Mouse (Mus musculus) megakaryocyte, adult 5-6 weeks (primary cell): ENCODE measurements around the gene Qsox2. TPM values are rescaled to one million over a fixed set of nuclear protein-coding genes. Genes with fewer than 3 reads are reported as not detected.

Source experiments
- ATAC-seq: 2 replicates; pipeline ENCODE4 v1.8.0; 2016; ENCODE audit warnings: mild to moderate bottlenecking, inconsistent platforms; ENCODE audit not compliant: poor library complexity, severe bottlenecking
- total RNA-seq, 2 experiments: library from RNA; stranded (forward) in 1 of 2; stranded (reverse) in 1 of 2; fragments of 153-499, 151-499 nt in 1 of 2; fragments of 221-1000, 200-1000 nt in 1 of 2; gene quantifications; 2 replicates each; pipeline versions ENCODE4 v1.2.3 to v1.2.4; 2015 to 2017

Gene Qsox2
- total RNA-seq (2015): 3.5 and 4.7 TPM in 2 replicates
- total RNA-seq (2017): 1.9 and 2.5 TPM in 2 replicates

- ATAC-seq: peak; percentile 94
Measured at GRCm38 (mm10) chr2:26237290-26237782, at the start of gene Qsox2. Gene Qsox2 (minus strand): TSS chr2:26237525.

GRCm38 (mm10) chr2:26286391-26286790 is 49.1 kb upstream of the Qsox2 start:
- ATAC-seq: no peak

DNA sequence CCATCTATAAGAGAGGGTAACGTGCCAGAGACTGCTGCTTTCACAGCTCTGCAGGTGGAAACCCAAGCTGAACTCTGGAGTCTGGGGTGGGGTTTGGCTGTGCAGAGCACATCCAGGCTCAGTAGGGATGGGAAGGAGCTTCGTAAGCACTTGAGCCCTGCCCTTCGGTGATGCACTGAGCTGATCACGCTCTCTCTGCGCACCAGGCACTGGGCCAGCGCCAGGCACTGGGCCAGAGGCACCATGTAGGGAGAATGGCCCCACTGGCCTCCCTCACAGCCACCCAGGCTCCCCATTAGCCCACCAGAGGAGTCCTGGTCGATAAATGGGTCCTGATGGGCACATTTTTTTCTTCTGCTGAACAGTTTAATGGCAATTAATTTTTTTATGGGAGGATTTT is 48.5 kb upstream of the Qsox2 start:
- no peak for ATAC-seq

DNA sequence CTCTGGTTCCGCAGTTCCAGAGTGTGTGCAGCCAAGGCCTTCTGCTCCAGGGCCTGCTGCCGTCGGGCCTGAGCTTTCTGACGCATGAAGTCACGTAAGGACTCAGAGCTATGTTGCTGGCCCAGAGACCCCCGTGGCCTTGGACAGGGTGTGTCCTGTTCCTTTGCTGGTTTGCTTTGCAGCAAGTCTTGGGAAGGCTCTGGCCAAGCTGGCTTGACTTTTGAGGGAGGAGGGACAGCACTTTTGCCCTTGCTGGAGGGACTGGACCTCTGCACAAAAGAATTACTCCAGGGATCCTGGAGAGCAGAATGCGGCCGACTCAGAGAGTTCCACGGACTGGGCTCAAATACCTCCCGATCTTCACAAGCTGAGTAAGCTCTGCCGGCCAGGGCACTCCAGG is 43.3 kb upstream of the Qsox2 start:
- no peak for ATAC-seq

DNA sequence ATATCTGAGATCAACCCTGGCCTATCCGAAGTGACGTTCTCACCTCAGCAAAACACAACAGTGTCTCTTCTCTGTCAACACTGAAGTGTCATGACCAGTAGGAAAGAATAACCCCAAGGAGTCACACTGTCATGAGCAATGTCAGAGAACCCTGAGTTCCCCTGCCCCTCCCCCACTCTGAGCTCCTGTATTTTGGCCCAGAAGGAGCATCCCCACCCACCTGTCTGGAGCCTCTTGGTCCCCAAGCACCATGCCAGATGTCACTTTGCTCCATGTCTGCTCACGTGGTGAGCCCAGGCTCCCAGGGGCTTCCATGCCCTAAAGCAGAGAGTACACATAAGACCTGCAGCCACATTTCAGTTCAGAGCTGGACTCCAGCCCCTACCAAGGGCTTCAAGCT is 42.4 kb upstream of the Qsox2 start:
- ATAC-seq: no peak

GRCm38 (mm10) chr2:26273611-26274010 is 36.3 kb upstream of the Qsox2 start:
- no peak for ATAC-seq

DNA sequence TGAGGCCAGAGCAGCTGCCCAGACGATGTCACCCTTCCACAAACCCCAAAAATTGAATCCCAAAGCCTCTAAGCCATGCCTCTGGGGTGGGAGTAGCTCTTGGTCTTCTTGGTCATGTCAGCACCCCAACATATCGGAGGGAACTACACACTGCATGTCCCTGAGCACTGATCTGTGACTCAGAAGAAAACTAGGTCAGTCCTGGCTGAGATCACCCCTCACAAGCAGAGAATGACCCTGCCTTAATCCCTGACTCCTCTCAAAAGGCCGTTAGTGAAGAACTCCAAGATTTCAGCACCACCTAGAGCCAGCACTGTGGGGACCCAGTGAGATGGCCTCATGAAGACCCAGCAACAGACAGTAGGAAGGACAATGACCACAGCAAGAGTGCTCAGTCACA is 30.9 kb upstream of the Qsox2 start:
- ATAC-seq: no peak

GRCm38 (mm10) chr2:26266066-26266742 is 28.9 kb upstream of the Qsox2 start:
- no peak for ATAC-seq

GRCm38 (mm10) chr2:26265095-26265494 is 27.8 kb upstream of the Qsox2 start:
- no peak for ATAC-seq

GRCm38 (mm10) chr2:26264646-26265045 is 27.3 kb upstream of the Qsox2 start:
- ATAC-seq: no peak

DNA sequence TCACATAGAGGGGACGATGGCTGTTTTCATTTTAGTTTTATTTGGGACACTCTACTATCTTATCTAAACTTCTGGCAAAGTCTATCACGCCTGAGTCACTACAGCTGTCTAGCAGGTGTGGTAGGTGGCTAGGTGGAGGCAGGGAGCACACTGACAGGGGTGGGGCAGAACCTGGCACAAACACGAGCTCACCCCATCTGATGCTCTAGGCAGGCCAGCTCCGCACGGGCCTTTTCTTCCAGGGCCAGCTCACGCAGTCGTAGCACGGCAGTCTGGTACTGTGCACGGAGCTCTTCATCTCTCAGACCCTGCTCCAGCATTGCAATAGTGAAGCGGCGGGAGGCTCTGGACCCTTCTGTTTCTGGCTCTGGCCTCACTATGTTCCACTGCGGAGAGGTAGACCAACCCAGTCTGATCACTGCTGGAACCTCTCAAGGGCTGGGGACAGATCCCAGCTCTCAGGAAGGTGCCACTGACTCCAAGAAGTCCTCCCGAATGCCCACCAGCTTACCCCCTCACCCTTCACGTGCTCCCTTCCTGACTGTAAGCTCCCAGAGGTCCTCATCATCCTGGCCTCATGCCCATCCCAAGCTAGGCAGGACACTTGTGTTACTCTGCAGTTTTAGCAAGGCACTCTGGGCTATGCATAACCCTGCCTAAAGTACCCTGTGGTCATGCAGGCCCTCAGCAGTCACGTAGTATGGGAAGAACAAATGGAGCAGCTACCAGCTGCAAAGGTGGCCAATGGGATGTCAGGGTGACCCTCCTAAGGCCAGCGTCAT is 20.2 kb upstream of the Qsox2 start:
- no peak for ATAC-seq

- no peak for ATAC-seq
Measured at GRCm38 (mm10) chr2:26254816-26255215, 17.5 kb upstream of the Qsox2 start.

DNA sequence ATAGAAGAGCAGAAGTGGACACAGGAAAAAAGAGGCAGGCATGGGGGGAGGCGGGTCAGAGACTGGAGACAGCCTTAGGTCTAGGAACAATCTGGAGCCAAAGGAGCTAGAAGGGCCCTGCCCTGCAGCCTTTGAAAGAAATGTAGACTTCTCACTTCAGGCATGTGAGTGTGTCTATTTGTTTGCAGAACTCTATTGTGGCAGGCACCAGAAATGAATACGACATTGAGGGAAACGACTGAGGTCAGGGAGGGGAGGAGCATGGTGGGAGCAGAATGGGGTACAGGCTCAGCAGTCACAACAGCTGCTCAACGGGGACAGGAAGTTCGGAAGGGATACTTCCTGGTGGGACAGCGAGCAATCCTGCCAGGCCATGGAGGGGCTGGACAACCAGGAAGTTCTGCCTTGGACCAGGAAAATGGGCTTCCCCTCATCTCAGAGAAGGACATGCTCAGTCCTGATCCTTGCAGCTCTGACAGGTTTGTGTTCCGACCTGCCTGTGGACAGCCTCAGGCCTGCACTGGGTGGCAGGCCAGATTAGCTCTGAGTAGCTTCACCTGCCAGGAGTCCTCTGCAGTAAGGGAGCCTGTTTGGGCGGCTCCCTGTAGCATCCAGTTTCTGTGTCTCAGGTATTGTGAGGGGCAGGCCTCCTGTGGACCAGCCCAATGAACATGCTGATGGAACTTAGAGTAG is 15.3 kb upstream of the Qsox2 start:
- ATAC-seq: no peak

DNA sequence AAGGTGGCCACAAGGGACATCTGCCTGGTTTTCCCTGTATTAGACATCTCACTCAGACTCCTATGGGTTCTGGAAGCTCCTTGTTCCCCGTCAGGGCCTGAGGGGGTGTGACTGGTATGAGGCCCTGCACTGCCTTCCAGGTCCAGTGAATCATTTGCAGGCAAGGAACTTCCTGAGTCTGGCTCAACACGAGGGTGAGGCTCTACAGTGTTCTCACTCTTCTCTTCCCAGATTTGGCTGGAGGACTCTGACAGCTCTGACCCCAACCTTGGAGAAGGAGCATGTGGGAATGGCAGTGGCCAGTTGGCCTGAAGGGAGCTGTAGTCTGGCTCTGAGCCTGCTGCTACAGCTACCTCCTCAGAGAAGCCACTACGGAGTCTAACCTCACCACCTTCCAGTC is 10.2 kb upstream of the Qsox2 start:
- ATAC-seq: no peak

- no peak for ATAC-seq
Measured at GRCm38 (mm10) chr2:26240841-26241240, 3.5 kb upstream of the Qsox2 start.

GRCm38 (mm10) chr2:26240330-26240729 is 3.0 kb upstream of the Qsox2 start:
- no peak for ATAC-seq

GRCm38 (mm10) chr2:26236681-26237289 is 540 bp downstream of the Qsox2 start:
- ATAC-seq: peak; percentile 43

- no peak for ATAC-seq
Measured at GRCm38 (mm10) chr2:26234771-26235170, 2.6 kb downstream of the Qsox2 start.

- no peak for ATAC-seq
Measured at GRCm38 (mm10) chr2:26234253-26234652, 3.1 kb downstream of the Qsox2 start.

GRCm38 (mm10) chr2:26231366-26231765 is 6.0 kb downstream of the Qsox2 start:
- ATAC-seq: no peak

- ATAC-seq: no peak
Measured at GRCm38 (mm10) chr2:26230253-26230652, 7.1 kb downstream of the Qsox2 start.
